Mouse (Mus musculus): ENCODE results near the gene Pclo.

- TF ChIP-seq CTCF (IDR thresholded peaks at IDR 0.05; ENCODE audit: low read depth) (no peak), EP300 (IDR thresholded peaks at IDR 0.05; ENCODE audit: low read depth) (no peak)
These were observed 192.6 kb downstream of the Pclo start for GRCm38 (mm10) chr5:14707311-14707710.

All from liver, embryonic 14.5 days (tissue).